Mouse (Mus musculus) liver, adult (tissue): ENCODE results near the gene Olfr1026.

Experiments used
- GATA4 ChIP-seq: IDR thresholded peaks from 2 replicates; pipeline ENCODE4 v1.6.1; 2014; ENCODE audit warnings: mild to moderate bottlenecking, low read length; ENCODE audit not compliant: insufficient replicate concordance

The Olfr1026 gene

GRCm38 (mm10) chr2:85921258-85921657 is at the start of gene Olfr1026:
TSS of gene Olfr1026 (plus strand) at chr2:85921558.
- no peak for TF ChIP-seq GATA4

- no peak for TF ChIP-seq GATA4
Observed at GRCm38 (mm10) chr2:85885340-85885739, 36.0 kb upstream of the Olfr1026 start, which contains the start of gene Olfr1023. TSS of gene Olfr1023 (plus strand) at chr2:85885640.

GRCm38 (mm10) chr2:85904952-85905351 is 16.4 kb upstream of the Olfr1026 start, which contains the start of gene Olfr1024:
TSS of gene Olfr1024 (minus strand) at chr2:85905052.
- no peak for TF ChIP-seq GATA4

- TF ChIP-seq GATA4, result no peak
Observed at GRCm38 (mm10) chr2:85913197-85913596, 8.2 kb upstream of the Olfr1026 start.

- no peak for TF ChIP-seq GATA4
Observed at GRCm38 (mm10) chr2:85914893-85915292, 6.5 kb upstream of the Olfr1026 start, which contains the start of gene Olfr1025-ps1. TSS of gene Olfr1025-ps1 (plus strand) at chr2:85915193.

GRCm38 (mm10) chr2:85950137-85950536 is 28.8 kb downstream of the Olfr1026 start, which contains the start of gene Olfr1028:
TSS of gene Olfr1028 (plus strand) at chr2:85950437.
- no peak for TF ChIP-seq GATA4

GRCm38 (mm10) chr2:85973595-85973994 is 52.2 kb downstream of the Olfr1026 start, which contains the start of gene Olfr1029:
TSS of gene Olfr1029 (plus strand) at chr2:85973895.
- TF ChIP-seq GATA4, result no peak
